Mouse (Mus musculus) heart, postnatal 14 days (tissue): ENCODE measurements at regions not wholly inside any gene's neighbourhood (a gene's known extent, or its start where the extent isn't known, plus 50 kb on each side); places are given as distances from the start of the nearest gene placed in this dataset.

Source experiments
- DNase-seq, 2 experiments: peaks; one replicate each; pipeline ENCODE4 v3.0.0; 2021 to 2022
- intact Hi-C: fragments of 180-260 bp; cut with DNase I; formaldehyde crosslinking; loops from one replicate; pipeline ENCODE4 v1.15.1; 2025

DNA sequence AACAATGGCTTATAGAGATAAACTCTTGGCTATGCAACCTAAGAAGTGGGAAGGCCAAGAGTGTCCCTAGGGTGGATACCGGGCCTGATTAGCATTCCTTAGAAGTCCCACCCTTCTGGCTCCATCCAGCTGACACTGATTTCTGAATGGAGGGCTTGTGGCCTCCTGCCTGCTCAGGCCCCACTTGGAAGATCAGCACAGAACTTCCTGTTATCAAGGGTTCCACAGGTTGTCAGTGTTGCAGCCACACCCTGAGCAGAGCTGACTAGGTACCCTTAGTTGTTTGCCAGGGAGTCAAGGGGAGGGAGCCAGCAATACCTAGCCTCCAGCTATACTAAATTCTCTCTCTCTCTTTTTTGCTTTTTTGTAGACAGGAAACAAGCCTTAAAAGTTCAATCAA, 164.1 kb upstream of the Olig3 start:
- peak in 1 of 2 experiments; percentile 42 for DNase-seq
- intact Hi-C loops, result no loop called here

DNA sequence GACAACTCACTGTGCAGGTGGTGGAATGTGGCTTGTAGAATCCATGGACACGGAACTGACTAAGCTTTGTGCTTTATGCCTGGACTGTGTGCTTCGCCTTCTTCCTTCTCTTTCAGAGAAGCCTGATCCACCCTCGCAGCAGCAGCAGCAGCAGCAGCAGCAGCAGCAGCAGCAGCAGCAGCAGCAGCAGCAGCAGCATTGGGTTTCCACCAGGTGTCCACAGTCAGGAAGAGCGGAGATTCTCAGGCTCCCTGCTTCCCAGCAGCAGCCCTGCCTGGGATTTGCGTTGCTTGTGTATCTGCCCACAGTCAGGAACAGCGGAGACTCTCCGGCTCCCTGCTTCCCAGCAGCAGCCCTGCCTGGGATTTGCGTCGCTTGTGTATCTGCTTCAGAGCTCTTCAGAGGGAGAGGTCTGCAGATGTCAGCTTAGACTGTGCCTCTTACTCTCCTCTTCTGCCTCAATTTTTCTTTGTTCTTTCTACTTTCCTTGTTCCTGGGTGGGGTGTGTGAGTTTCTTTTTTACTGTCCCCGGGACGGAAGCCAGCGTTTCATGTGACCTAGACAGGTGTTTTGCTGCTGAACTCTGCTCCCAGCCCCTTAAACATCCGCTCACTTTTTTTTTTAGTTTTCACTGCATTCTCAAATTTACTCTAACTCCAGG, 168.1 kb upstream of the Olig3 start:
- DNase-seq, result no peak
- intact Hi-C loops, result no loop called here

DNA sequence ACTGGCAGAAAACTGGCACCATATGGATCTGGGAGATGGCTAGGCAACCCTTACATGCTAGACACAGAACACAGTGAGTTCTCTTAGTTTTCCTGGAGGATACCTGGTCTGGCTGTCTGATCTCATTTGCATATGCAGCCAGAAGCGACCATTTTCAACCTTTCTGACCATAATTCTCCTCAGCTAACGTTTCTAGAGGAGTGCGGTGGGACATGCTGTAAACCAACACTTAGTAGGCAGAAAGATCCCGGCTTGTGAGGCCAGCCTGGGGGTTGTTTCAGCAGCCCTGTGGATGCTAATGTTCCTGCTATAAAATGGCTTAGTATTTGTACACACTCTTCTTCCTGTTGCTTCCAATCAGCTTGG, 168.6 kb upstream of the Olig3 start:
- DNase-seq, result no peak
- intact Hi-C loops, result loop anchor here (2.0 kb wide), 2 partner anchors 173 to 271 kb away; partner anchors contain the start of gene Tnfaip3

DNA sequence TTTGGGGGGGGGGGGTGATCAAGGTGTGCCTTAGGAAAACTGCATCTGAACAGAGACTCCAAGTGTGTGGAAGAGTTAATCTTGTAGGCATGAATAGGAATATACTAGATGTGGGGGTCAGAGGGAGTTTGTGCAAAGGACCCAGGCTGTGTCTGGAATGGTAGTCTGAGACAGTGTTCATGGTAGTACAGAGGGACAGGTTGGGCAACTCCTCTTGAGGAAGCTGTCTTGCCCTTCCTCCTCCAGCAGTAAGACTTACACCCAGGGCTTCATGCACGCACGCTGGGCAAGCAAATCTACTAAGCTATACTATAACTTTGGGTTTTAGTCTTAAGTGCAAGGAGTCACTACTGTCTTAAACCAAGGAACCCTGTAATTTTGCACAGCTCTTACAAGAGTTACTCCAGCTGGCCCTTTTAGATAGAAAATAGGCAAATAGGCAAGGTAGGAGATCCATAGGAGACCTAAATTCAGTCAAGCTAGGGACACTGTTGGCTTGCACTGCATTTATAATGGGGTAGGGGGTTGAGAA, 169.2 kb upstream of the Olig3 start:
- intact Hi-C loops, result loop anchor here (2.0 kb wide), 2 partner anchors 172 to 270 kb away; partner anchors contain the start of gene Tnfaip3
- no peak for DNase-seq

DNA sequence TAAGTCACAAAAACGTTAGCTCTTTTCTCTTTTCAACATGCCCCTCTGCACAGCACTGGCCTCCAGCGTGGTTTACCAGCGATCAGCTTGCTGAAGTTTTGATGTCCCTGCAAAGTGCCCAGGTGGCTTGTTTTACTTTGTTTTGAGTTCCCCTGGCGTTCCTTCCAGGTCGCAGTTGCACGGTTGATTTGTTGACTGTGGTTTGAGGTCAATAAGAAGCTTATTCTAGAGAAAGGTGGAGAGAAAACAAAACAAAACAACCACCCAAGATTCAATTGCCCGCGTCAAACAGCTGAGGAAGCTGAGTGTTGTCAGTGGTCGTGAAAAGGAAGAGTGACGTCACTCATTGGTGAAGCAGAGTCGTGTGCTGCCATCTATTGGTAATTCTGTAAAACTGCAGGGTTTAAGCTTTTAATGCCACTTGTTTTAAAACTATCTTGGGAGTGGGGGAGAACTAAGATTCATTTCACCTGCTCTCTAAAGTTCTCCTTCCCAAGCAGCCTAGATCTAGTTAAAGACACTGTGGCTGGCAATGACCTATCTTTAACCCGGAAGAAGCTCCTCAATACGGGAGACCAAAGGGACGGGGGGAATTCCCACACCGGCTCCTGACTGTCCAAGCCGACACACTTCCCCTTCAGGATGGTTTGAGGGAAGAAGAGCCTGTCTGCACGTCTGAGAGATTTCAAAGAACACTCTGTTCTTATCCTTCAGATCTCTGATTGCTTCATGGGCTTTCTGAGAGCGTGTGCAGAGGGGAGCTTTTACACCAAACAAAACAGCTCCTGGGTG, 170.3 kb upstream of the Olig3 start:
- intact Hi-C loops, result loop anchor here (1.0 to 2.0 kb wide), 3 partner anchors 171 to 269 kb away; partner anchors contain the start of gene Tnfaip3
- DNase-seq, result peak; percentile 19 to 45

DNA sequence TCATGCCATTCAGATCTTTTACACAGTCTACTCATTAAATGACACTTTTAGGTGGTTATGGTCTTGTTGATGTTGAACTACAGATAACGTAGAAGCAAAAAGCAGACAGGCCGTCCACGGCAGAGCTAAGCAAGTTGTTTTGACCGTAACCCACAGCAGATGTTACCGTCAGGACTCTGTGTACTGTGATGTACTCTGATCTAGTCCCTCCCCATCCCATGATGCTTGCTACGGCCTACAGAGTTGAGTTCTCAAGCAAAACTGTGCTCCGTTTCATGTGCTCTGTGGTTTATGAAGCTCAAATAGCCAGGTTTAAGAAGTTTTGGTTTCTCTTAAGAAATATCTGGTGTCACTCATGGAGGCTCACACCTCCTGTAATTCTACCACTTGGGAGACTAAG, 169.4 kb upstream of the Tnfaip3 start:
- DNase-seq, result no peak
- intact Hi-C loops, result no loop called here

DNA sequence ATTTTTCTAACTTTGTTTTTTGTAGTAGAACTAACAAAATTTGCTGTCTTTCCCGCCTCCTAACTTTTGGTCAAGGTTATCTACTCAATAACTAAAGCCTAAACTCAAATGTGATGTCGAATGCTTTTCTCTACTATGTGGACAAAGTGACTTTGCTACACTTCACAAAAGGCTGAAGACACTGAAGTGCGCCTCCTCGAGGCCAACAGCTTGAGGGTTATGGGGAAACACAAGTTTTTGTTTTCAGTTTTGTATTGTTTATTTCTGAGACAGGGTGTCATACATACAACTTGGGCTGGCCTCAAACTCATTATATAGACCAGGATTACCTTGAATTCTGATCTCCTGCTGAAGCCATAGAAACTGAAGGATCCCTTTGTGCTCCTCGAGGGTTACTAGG, 162.4 kb upstream of the Tnfaip3 start:
- DNase-seq, result no peak
- intact Hi-C loops, result no loop called here

DNA sequence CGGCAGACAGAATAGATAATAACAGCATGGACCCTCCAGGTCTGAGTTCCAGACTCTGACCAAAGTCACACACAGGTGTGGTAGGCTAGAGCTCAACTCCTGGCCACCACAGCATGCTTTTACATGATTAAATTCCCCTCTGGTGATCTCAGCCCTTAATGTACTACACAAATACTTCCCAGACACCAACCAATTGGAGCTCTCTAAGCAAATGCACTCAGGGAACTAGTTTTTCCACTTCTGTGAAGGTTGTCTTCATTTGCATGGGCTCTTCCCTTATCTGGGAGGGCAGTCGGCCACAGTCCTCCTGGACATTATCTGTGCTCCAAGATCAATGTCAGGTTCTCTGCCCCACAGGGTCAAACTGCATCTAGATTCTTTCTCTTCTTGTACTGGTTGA, 162.0 kb upstream of the Tnfaip3 start:
- DNase-seq, result no peak
- intact Hi-C loops, result no loop called here

DNA sequence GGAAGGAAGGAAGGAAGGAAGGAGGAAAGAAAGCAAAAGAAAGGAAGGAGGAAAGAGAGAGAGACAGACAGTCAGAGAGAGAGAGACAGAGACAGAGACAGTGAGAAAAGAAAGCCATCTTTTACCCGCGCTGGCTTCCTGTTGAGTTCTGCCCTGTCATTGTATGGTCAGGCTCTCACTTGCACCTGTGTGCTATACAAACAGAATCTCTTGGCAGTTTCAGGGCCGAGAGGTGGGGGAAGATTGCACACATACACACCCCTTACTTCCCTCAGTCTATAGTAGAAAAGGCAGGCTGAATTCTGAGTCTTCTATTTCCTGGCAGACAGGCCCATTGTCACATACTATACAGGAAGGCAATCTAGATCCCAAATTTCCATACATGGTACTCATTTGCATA, 160.8 kb upstream of the Tnfaip3 start:
- DNase-seq, result no peak
- intact Hi-C loops, result no loop called here

DNA sequence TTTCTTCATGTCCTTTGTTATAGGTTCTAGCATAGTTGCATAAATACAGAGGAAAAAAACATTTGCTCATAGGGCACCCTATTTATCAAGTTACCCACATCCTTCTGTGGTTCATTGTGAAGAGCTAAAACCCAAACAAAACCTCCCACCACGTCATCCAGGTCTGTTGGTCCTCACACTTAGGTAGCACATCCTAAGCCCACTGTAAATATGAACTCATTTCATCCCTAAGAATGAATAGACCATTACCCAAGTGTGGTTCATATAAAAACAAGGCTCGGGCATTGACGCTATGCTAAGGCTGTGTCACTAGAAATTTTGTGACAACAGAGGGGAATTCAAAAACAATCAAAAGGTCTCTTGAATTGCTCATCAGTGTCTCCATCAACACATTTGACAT, 156.4 kb upstream of the Tnfaip3 start:
- intact Hi-C loops, result no loop called here
- DNase-seq, result no peak

DNA sequence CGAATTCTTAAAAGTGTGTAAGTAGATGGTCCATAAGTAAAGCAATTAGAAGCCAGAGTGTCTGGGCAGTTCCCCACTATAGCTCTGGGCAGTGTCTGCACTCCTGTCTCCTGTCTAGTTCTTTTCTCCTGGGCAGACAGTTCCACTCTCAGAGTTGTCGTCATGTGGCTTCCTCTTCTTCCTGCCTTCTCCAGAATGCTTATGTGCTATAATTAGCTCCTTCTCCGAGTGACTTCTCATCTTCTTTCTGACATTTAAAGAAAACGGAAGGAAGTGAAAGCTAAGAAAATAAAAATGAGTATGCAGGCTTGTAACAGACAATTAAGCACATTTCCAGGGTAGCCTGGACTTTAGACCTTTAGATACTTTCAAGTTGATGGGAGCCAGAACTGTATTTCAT, 155.1 kb upstream of the Tnfaip3 start:
- intact Hi-C loops, result no loop called here
- DNase-seq, result no peak

DNA sequence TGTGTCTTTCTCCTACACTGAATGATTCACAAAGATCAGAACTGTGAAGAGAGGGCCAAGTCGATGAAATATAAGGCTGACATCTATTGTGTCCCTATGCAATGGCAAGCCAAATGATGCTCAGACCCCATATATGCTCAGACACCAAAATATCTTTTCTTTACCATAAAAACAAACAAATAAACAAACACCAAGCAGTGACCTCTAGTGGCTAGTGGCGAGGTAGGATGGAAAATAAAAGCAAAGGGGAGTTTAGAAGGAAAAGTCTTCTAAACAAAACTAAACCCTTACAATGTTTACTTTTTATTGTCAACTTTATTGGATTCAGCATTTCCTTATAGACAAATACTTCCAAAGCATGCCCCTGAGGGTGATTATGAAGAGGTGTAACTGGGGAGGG, 153.8 kb upstream of the Tnfaip3 start:
- DNase-seq, result no peak
- intact Hi-C loops, result no loop called here

DNA sequence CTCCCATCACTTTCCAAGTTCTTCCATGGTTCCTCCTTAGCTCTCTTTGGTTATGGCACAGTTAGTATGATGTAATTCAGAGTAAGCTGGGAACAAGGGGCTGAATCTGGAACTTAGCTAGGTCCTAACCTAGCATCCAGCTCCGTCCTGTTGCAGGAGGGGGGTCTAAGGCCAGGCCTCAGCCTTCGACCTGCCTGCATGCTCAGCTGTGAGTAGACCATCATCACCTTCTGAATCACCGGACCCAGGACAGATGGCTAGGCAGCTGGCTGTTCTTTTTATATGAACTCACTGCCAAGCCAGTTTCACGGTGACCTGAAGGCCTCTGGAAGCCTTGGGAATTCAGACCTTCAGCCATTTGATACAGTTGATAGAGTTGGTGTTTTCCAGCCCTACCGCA, 152.9 kb upstream of the Tnfaip3 start:
- intact Hi-C loops, result no loop called here
- DNase-seq, result no peak

DNA sequence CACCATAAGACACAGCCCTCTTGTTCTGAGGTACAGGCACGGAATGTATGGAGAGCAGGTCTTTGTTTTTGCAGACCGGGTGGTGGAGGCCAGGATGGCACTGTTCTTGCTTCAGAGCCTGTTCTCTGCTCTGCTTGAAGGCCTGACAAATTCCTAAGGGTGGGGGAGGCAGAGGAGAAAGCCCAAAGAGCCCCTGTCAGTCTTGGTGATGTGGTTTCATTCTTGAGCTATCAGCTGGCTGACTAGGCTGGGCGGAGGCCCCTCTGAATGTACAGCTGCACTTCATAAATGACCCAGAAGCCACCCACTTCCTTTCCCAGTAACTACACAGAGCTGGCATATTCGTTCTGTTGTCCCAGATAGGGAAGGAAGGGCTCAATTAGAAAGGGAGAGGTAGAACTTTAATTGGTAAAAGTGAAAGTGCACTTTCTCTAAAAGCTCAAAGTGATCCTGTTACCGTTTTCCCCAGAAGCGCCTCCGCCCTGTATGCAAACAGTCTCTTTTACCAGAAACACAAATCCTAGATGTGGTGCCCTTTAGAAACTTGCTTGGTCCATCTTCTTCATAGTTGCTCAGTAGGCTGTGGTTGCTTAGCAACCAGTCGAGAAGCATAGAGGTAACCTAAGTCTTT, 152.3 kb upstream of the Tnfaip3 start:
- peak; percentile 15 to 17 for DNase-seq
- intact Hi-C loops, result no loop called here

DNA sequence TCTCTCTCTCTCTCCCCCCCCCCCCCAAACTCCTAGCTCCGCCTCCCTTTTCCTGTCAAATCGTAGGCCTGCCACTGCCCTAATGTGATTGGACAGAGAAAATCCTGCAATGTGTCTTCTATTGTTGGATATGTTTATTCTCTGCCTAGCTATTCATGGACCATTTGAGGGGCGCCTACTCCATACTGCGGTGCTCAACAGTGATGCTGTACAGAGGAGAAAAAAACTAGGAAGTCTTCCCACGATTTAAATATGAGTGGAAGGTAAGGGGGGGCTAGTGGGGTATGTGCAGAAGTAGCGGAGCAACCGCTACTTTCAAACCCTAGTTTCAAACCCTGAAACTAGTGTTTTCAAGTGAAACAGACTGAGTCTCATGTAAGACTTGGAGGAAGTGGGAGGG, 151.6 kb upstream of the Tnfaip3 start:
- intact Hi-C loops, result no loop called here

DNA sequence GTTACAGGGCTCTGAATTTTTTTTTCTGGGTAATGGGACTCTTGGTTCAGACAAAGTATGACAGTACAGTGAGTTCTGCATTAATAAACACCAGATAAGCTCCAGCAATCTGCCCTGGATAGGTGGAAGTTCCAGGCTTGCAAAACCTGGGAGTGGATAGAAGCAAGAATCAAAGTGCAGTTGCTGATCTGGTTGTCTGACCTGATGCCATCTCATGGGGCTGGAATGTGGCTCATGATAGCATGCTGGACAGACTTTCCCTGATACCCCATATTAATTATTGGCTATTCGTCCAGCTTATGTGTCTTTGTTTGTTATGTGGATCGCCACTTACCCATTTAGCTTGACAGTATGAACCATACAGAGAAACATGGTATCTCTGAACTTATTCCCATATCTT, 146.6 kb upstream of the Tnfaip3 start:
- no peak for DNase-seq
- intact Hi-C loops, result no loop called here

More for the DNA sequence above, 151.6 kb upstream of the Tnfaip3 start:
- DNase-seq, result no peak

DNA sequence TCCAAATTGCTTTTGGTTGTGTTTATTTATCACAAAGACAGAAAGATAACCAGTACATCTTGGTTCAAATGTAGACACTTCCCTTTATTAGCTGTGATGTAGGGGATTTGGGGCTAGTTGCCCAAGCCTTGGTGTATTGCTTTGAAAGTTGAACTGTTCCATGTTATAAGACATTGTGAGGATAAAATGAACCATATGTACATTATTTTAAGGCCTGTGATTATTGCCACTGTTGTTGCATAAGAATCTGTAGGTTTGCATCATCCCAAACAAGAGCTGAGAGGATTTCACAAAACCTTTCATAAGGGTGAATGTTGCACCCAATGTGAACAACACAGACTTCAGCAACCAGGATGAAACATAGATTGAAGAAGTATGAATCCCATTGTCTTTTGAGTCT, 145.7 kb upstream of the Tnfaip3 start:
- intact Hi-C loops, result no loop called here
- DNase-seq, result no peak

DNA sequence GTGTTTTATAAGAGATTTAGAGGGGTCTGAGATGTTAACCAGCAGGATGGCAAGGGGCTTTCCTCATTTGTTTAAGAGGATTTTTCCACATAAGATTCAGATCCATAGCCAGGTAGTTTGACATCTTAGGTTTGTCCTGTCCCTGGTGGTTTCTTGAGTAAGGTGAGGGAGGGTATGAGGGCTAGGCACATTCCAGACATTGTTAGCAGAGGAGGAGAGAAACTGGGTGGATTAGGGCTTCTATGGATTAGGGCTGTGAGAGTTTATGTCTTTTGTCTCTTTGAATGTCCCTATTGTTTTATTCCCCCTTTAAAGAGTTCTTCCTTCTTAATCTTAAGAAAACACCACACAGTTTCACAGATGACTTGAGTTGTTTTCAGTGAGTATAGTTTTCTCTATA, 138.6 kb upstream of the Tnfaip3 start:
- no peak for DNase-seq
- intact Hi-C loops, result no loop called here

DNA sequence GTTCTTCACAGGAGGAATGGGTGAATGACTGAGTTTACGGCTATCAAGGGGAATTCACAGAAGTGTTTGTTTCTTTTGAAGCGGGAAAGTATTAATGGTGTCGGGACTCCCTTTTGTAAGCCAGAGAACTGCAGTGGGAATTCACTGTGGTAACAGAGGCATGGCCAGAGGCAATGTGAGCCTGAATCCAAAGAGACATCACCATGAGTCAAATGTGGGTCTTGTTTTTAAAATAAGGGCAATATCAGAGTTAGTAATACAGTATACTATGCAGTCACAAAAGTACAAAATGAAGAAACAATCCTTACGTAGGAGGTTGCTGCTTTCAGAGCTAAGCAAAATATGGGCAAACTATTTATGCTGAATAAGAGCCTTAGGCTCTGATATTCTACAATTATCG, 137.3 kb upstream of the Tnfaip3 start:
- DNase-seq, result no peak
- intact Hi-C loops, result no loop called here

DNA sequence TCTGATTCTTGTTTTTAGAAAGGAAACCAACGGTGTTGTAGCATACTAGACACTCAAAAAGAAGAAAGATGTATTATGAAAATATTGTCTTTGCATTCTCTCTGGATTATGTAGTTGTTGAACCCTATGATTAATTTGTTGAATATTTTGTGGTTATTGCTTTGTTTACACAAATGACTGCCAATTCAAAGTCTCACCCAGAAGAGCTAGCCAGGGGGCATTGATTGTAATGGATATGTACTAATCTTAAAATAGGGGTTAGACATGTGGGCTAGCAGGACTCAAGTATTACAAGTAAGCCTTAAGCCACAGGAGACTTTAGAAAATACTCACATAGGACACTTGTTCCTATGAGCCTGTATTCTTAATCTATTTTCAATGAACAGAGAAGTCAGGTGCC, 135.3 kb upstream of the Tnfaip3 start:
- intact Hi-C loops, result no loop called here
- DNase-seq, result no peak

DNA sequence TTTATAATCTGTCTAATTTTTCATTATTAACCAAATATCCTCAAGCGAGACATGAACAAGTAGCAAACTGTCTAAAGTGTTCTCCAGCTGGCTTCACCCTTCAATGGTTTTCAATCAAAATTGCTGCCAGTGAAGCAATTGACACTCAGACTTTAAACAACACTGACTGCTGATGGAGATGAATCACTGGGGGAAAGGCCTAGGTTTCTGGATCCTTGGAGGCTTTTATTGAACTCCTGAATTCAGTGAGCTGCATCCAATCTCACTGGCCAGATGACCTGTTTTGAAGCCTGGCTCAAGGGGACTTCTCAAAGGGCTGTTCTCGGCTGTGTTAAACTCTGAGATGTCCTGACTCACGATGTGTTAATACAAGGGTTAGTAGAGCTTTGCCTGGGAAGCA, 134.5 kb upstream of the Tnfaip3 start:
- intact Hi-C loops, result no loop called here
- DNase-seq, result no peak
